In genomic region chr9:72657694-72658093, GRCm38 (mm10) we compare ENCODE assay signal across 28 mouse cellular contexts. TPM values are rescaled to one million over a fixed set of nuclear protein-coding genes. Genes with fewer than 3 reads are reported as not detected.
DNase-seq lines count a peak whose midpoint lies in the region; ATAC-seq and TF ChIP-seq lines count a peak whose summit lies in the region.
"Had no signal": no experiment of that assay in that cellular context is flagged by ENCODE, and none has a peak within 500 bp of the region (broad histone marks: within the 10 kb centered on the region; RNA-seq: fewer than 3 reads in every experiment).

No protein-coding gene starts in this region.

- no peak overlapping the region for H3K4me3 ChIP-seq in kidney, postnatal 0 days (replicated peaks; ENCODE audit: low read depth, low read length)
- no peak overlapping the region for H3K4me3 ChIP-seq in lung, postnatal 0 days (ENCODE audit: low read depth, low read length)
- H3K4me3 ChIP-seq: embryonic facial prominence, embryonic 12.5 days; embryonic facial prominence, embryonic 15.5 days; gastrocnemius, adult 2 months; heart, embryonic 10.5 days; hindbrain, embryonic 10.5 days; hindbrain, embryonic 13.5 days had no signal

- TF ChIP-seq CTCF in kidney, postnatal 0 days (IDR thresholded peaks at IDR 0.05; ENCODE audit: low read depth) = no peak
- TF ChIP-seq CTCF in lung, postnatal 0 days (IDR thresholded peaks at IDR 0.05) = no peak

- DNase-seq in kidney, postnatal 0 days (ENCODE audit: low spot score) = no peak
- DNase-seq in kidney, adult 18-20 months = no peak
- no peak for DNase-seq in lung, postnatal 0 days (ENCODE audit: low spot score)
- no peak for DNase-seq in lung, postnatal 10 days
- DNase-seq in ES-CJ7 (ENCODE audit: low read depth, low spot score) (peak; percentile 62), R1 (ENCODE audit: low read depth, low spot score) (peak; percentile 94)
- no peak for DNase-seq in urinary bladder, adult 18-20 months (ENCODE audit: low spot score in 2 of 2)
- DNase-seq: adrenal gland, adult 8-10 months; adrenal gland, postnatal 25 days; cerebellum, adult 11 months; cerebellum, adult 2 months; cerebellum, adult 9-11 months; cerebellum, postnatal 25 days; forebrain, postnatal 0 days; gastrocnemius, adult 2 months; gastrocnemius, postnatal 14 days; heart, adult 18-20 months; heart, postnatal 36 days had no signal

- 78% methylated on average over 1 of the region's 1 CpGs for WGBS in kidney, postnatal 0 days
- WGBS in lung, postnatal 0 days = 42% methylated on average over 1 of the region's 1 CpGs

- ATAC-seq in kidney, postnatal 0 days (replicated peaks; ENCODE audit: low FRiP score, low read depth) = no peak
- ATAC-seq in lung, postnatal 0 days = no peak
- no peak for ATAC-seq in cerebellum, adult (ENCODE audit: insufficient number of reproducible peaks, low FRiP score, low TSS enrichment)
- ATAC-seq: activated CD4-positive, CD25-positive, alpha-beta regulatory T cell, adult 4 months; CD4-positive, CD25-positive, alpha-beta regulatory T cell, adult 4 months; forebrain, embryonic 14.5 days; forebrain, postnatal 0 days; hindbrain, embryonic 16.5 days had no signal

- 0 out of 2 replicates have a peak, but pooled peaks cover 6% of the 10 kb centered on the region for H3K4me1 ChIP-seq in kidney, postnatal 0 days (replicated peaks; ENCODE audit: insufficient read depth, low read length)
- H3K4me1 ChIP-seq in lung, postnatal 0 days (ENCODE audit: insufficient read depth, low read depth, low read length) = peaks cover 15% of the 10 kb centered on the region

- H3K27ac ChIP-seq in kidney, postnatal 0 days = peak overlapping the region; percentile 68; the same call in 1 of the 2 replicates
- H3K27ac ChIP-seq in lung, postnatal 0 days (ENCODE audit: low read length) = peak overlapping the region; percentile 73; the same call in 1 of the 2 replicates
- H3K27ac ChIP-seq: embryonic facial prominence, embryonic 12.5 days; hindbrain, embryonic 13.5 days had no signal

- H3K9ac ChIP-seq in kidney, postnatal 0 days (ENCODE audit: low read depth, low read length) = no peak overlapping the region
- H3K9ac ChIP-seq in lung, postnatal 0 days (replicated peaks; ENCODE audit: low read depth) = no peak overlapping the region
- H3K9ac ChIP-seq: embryonic facial prominence, embryonic 12.5 days; embryonic facial prominence, embryonic 15.5 days; forebrain, postnatal 0 days; hindbrain, embryonic 13.5 days had no signal

- no peaks in the 10 kb centered on the region for H3K27me3 ChIP-seq in kidney, postnatal 0 days (ENCODE audit: insufficient read depth, low read length)
- H3K27me3 ChIP-seq in lung, postnatal 0 days (replicated peaks; ENCODE audit: insufficient read depth, low read length) = no peaks in the 10 kb centered on the region
- H3K27me3 ChIP-seq: embryonic facial prominence, embryonic 12.5 days; embryonic facial prominence, embryonic 15.5 days; hindbrain, embryonic 13.5 days had no signal

- no peak overlapping the region for H3K4me2 ChIP-seq in kidney, postnatal 0 days (ENCODE audit: low read length)
- H3K4me2 ChIP-seq in lung, postnatal 0 days (replicated peaks; ENCODE audit: low read depth, low read length) = no peak overlapping the region
- H3K4me2 ChIP-seq: embryonic facial prominence, embryonic 12.5 days; embryonic facial prominence, embryonic 15.5 days; hindbrain, embryonic 13.5 days had no signal

- no peak for TF ChIP-seq EP300 in lung, postnatal 0 days (IDR thresholded peaks at IDR 0.05)

- H3K9me3 ChIP-seq in kidney, postnatal 0 days (replicated peaks; ENCODE audit: low read length) = no peaks in the 10 kb centered on the region
- no peaks in the 10 kb centered on the region for H3K9me3 ChIP-seq in lung, postnatal 0 days (ENCODE audit: low read length)
- H3K9me3 ChIP-seq: embryonic facial prominence, embryonic 12.5 days; embryonic facial prominence, embryonic 15.5 days; heart, embryonic 10.5 days; hindbrain, embryonic 10.5 days; hindbrain, embryonic 13.5 days had no signal

- no peaks in the 10 kb centered on the region for H3K36me3 ChIP-seq in kidney, postnatal 0 days (ENCODE audit: insufficient read depth, low read length)
- H3K36me3 ChIP-seq in lung, postnatal 0 days (ENCODE audit: insufficient read depth, low read length) = no peaks in the 10 kb centered on the region
- H3K36me3 ChIP-seq: embryonic facial prominence, embryonic 12.5 days; embryonic facial prominence, embryonic 15.5 days; heart, embryonic 10.5 days; hindbrain, embryonic 10.5 days; hindbrain, embryonic 13.5 days had no signal

RNA-seq across cellular contexts. Expression of gene Nedd4, which starts 4.5 kb away (rescaled TPM):
- polyA plus RNA-seq in kidney, postnatal 0 days (2015; fragmentation: Nextera tagmentation; extraction: Ambion mirVana) = 377 and 437 TPM in 2 replicates
- 264 and 334 TPM in 2 replicates for polyA plus RNA-seq in lung, postnatal 0 days (2015; fragmentation: Nextera tagmentation; extraction: Ambion mirVana)

Comparison
In these comparisons a context has a peak if more than half of its experiments do, and no peak if none do; other contexts are left out.
1. DNase-seq: peak in ES-CJ7 (single experiment) and R1 (single experiment); none in kidney, postnatal 0 days (single experiment), kidney, adult 18-20 months (single experiment), lung, postnatal 0 days (single experiment), lung, postnatal 10 days (single experiment) and urinary bladder, adult 18-20 months (0 of 2).